Mouse (Mus musculus) forebrain, embryonic 11.5 days (tissue): Measurements from ENCODE around the gene Camkk1. TPM values are rescaled to one million over a fixed set of nuclear protein-coding genes. Genes with fewer than 3 reads are reported as not detected.
A peak's percentile ranks its signal among the peaks of the same experiment; 100 is the strongest.

Experiments used
- ATAC-seq: fragments of 200-750 bp; cut with Nextera tagmentation; replicated peaks from 2 replicates; pipeline ENCODE4 v1.8.0; 2017; ENCODE audit warnings: moderate TSS enrichment; ENCODE audit not compliant: low FRiP score
- DNase-seq: peaks from one replicate; pipeline ENCODE4 v3.0.0-alpha.2; 2017; ENCODE audit warnings: low spot score
- H3K27ac ChIP-seq: fragments of 300-500 bp; sonication (generic); 2 replicates; pipeline ENCODE4 v1.5.1; 2014; ENCODE audit warnings: low read depth, low read length
- H3K27me3 ChIP-seq: fragments of 300-500 bp; sonication (generic); 2 replicates; pipeline ENCODE4 v1.6.1; 2014; ENCODE audit warnings: mild to moderate bottlenecking, low read length, mixed read lengths; ENCODE audit not compliant: control insufficient read depth, insufficient read depth
- H3K36me3 ChIP-seq: fragments of 300-500 bp; sonication (generic); 2 replicates; pipeline ENCODE4 v1.6.1; 2014; ENCODE audit warnings: mild to moderate bottlenecking, low read length, moderate library complexity, mixed read lengths; ENCODE audit not compliant: control insufficient read depth, insufficient read depth
- H3K4me1 ChIP-seq: fragments of 300-500 bp; sonication (generic); replicated peaks from 2 replicates; pipeline ENCODE4 v1.6.1; 2014; ENCODE audit warnings: low read length, mixed read lengths; ENCODE audit not compliant: control insufficient read depth, insufficient read depth
- H3K4me2 ChIP-seq: fragments of 300-500 bp; sonication (generic); 2 replicates; pipeline ENCODE4 v1.6.1; 2014; ENCODE audit warnings: low read depth, mild to moderate bottlenecking, low read length, moderate library complexity, mixed read lengths; ENCODE audit not compliant: severe bottlenecking
- H3K4me3 ChIP-seq: fragments of 300-500 bp; sonication (generic); 2 replicates; pipeline ENCODE4 v1.5.1; 2014; ENCODE audit warnings: low read depth, low read length
- H3K9ac ChIP-seq: fragments of 300-500 bp; sonication (generic); 2 replicates; pipeline ENCODE4 v1.6.1; 2014; ENCODE audit warnings: low read length
- H3K9me3 ChIP-seq: fragments of 300-500 bp; sonication (generic); 2 replicates; pipeline ENCODE4 v1.6.1; 2016; ENCODE audit warnings: low read length, mixed read lengths; ENCODE audit not compliant: control insufficient read depth
- WGBS: fragments of 180-500 bp; shearing (Covaris S2); extraction: QIAGEN DNeasy Blood & Tissue Kit; methylation state at CpG from one replicate; pipeline ENCODE4 v1.1.7; 2014; 5-methylcytosine and 5-hydroxymethylcytosine counted together
- polyA plus RNA-seq: library from polyadenylated mRNA; unstranded; fragments of >200 nt; fragmentation: Nextera tagmentation; extraction: Ambion mirVana; gene quantifications from 2 replicates; pipeline ENCODE4 v1.2.1, GENCODE M21; 2014

Camkk1 gene
- polyA plus RNA-seq, 1 experiment from 2014 or later: 4.7 TPM

GRCm38 (mm10) chr11:73020953-73021800 lies 2.4 kb downstream of the Camkk1 start:
- Histone ChIP-seq H3K27ac (no peak overlapping the region), H3K9ac (no peak overlapping the region), H3K9me3 (no peaks in the 10 kb centered on the region), H3K4me2 (no peak overlapping the region), H3K4me3 (no peak overlapping the region), H3K27me3 (peaks cover 16% of the 10 kb centered on the region), H3K36me3 (no peaks in the 10 kb centered on the region), H3K4me1 (no peaks in the 10 kb centered on the region; the same call in 1 of the 2 replicates)
- no peak for ATAC-seq
- WGBS: 59% methylated on average over 7 of the region's 7 CpGs
- no peak for DNase-seq

GRCm38 (mm10) chr11:73023099-73023498 lies 4.3 kb downstream of the Camkk1 start:
- DNase-seq: no peak
- H3K27me3 ChIP-seq: peaks cover 16% of the 10 kb centered on the region
- 52% methylated on average over 9 of the region's 9 CpGs for WGBS

DNA sequence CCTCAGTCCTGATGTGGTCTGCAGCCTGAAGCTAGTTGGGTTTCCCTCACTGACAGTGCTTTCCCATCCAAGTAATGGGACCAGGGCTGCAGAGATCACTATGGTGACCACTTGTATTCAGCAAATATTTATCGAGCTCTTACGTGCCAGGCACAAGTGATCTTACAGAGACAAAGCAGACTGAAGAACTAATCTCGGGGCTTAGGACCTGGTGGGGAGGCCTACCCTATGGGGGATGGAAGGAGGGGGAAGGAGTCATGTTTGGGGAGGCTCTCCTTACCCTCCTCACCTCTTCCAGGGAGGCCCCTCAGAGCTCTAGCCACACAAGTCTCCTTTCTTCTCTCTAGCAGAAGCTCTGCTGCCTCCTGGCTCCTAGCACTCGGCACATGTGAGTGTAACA lies 5.0 kb downstream of the Camkk1 start:
- DNase-seq: no peak
- no peaks in the 10 kb centered on the region for H3K9me3 ChIP-seq
- no peaks in the 10 kb centered on the region; the same call in 1 of the 2 replicates for H3K4me1 ChIP-seq
- H3K9ac ChIP-seq: no peak overlapping the region
- WGBS: 47% methylated on average over 4 of the region's 4 CpGs
- H3K27me3 ChIP-seq: peaks cover 16% of the 10 kb centered on the region
- ATAC-seq: no peak
- no peak overlapping the region for H3K4me3 ChIP-seq
- H3K36me3 ChIP-seq: no peaks in the 10 kb centered on the region
- H3K27ac ChIP-seq: no peak overlapping the region
- no peak overlapping the region for H3K4me2 ChIP-seq

More at GRCm38 (mm10) chr11:73023099-73023498, 4.3 kb downstream of the Camkk1 start:
- H3K4me2 ChIP-seq: no peak overlapping the region
- no peak overlapping the region for H3K9ac ChIP-seq
- no peaks in the 10 kb centered on the region for H3K9me3 ChIP-seq
- H3K4me1 ChIP-seq: no peaks in the 10 kb centered on the region; the same call in 1 of the 2 replicates
- no peaks in the 10 kb centered on the region for H3K36me3 ChIP-seq
- H3K27ac ChIP-seq: no peak overlapping the region
- no peak overlapping the region for H3K4me3 ChIP-seq
- ATAC-seq: no peak

DNA sequence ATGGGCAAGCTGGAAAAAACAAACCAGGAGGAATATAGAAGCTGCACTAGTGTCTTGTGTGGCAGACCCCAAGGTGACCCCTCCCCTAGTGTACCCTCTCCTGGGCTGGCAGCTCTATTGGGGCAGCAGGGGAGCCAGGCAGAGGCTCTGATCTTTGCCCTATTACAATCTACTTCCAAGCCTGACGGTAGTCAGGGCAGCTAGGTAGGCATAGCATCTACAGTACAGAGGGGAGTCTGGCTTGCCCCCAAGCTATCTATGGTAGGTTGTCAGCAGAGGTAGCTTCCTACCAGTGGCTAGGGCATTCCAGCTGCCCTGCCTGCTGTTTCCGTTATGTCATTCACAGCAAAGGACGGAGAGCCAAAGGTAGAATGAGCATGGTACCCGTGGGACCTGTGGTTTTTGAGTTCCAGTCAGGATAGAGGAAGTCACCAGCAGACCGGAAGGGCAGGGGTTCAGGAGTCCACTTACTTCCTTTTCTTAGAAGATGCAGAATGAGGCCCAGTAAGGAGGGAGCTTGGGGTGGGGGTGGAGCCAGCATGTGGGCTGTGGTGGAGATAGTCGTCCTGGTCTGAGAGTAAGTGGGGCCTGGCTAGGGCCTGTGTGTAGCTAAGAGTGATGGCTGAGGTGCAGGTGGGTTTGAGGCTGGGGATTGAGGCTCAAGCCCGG lies 5.6 kb downstream of the Camkk1 start:
- no peak for ATAC-seq
- H3K36me3 ChIP-seq: no peaks in the 10 kb centered on the region
- WGBS: 72% methylated on average over 7 of the region's 7 CpGs
- H3K4me3 ChIP-seq: no peak overlapping the region
- H3K27ac ChIP-seq: no peak overlapping the region
- H3K9me3 ChIP-seq: no peaks in the 10 kb centered on the region
- no peak overlapping the region for H3K4me2 ChIP-seq
- DNase-seq: no peak
- no peak overlapping the region for H3K9ac ChIP-seq
- no peaks in the 10 kb centered on the region; the same call in 1 of the 2 replicates for H3K4me1 ChIP-seq
- H3K27me3 ChIP-seq: peaks cover 13% of the 10 kb centered on the region

- Histone ChIP-seq H3K4me2 (no peak overlapping the region), H3K36me3 (no peaks in the 10 kb centered on the region), H3K4me1 (no peaks in the 10 kb centered on the region; the same call in 1 of the 2 replicates), H3K27ac (no peak overlapping the region), H3K9me3 (no peaks in the 10 kb centered on the region), H3K9ac (no peak overlapping the region), H3K4me3 (no peak overlapping the region), H3K27me3 (no peaks in the 10 kb centered on the region)
- 61% methylated on average over 8 of the region's 8 CpGs for WGBS
- no peak for ATAC-seq
- DNase-seq: no peak
Measured at GRCm38 (mm10) chr11:73026961-73027360, 8.2 kb downstream of the Camkk1 start.

DNA sequence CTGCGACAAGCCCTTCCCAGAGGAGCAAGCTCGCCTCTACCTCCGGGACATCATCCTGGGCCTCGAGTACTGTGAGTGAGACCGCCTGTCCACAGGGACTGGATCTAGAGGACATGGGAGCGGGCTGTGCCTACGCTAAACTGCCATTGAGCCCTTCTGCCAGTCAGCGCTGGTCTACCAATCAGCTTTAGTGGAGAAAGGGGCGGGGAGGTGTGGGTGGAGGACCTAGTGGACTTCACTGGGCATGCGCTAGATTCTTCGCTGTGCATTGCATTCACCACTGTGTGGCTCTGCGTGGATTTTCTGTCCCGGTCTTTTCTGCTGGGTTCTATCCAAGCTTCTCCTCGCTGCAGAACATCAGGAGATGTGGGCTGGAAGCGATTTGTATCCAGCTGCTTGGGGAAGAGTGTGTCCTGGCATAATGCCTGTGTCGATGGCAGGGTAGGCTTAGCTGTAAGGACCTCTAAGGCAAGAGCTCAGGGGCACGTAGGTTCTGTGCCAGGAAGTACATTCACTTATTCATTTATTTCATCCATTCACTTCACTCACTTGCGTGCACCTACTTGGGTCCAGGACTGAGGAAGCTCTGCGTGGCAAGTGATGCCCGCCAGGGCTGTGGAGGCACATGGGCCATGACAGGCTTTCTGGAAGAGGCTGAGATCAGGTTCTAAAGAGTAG lies 12.2 kb downstream of the Camkk1 start:
- H3K4me2 ChIP-seq: peak overlapping the region; percentile 63
- peak; percentile 88 for DNase-seq
- no peaks in the 10 kb centered on the region for H3K36me3 ChIP-seq
- 26% methylated on average over 20 of the region's 20 CpGs for WGBS
- no peaks in the 10 kb centered on the region for H3K9me3 ChIP-seq
- peak overlapping the region; percentile 55 for H3K9ac ChIP-seq
- H3K27ac ChIP-seq: no peak overlapping the region
- ATAC-seq: peak; percentile 91
- no peaks in the 10 kb centered on the region; the same call in 1 of the 2 replicates for H3K4me1 ChIP-seq
- no peaks in the 10 kb centered on the region for H3K27me3 ChIP-seq
- H3K4me3 ChIP-seq: peak overlapping the region; percentile 20

DNA sequence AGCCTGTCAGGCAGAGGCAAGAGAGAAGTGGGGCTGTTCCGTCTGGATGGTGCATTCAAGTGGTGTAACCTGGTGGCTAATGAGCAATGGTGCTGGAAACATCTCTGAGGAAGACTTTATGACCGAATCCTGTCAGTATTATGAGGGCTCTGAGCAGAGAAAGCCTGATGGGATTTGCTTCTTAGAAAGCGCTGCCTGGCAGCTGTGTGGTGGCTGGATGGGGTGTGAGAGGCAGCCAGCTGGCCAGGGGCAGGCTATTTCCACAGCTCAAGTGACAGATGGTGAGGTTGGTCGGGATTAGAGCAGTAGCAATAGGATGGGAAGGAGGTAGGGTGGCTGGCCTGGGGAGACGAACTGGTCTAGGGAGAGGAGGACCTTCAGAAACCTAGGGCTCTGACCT lies 12.7 kb downstream of the Camkk1 start:
- H3K4me2 ChIP-seq: no peak overlapping the region
- H3K27ac ChIP-seq: no peak overlapping the region
- H3K27me3 ChIP-seq: no peaks in the 10 kb centered on the region
- no peak; the same call in none of the 2 replicates for ATAC-seq
- H3K36me3 ChIP-seq: no peaks in the 10 kb centered on the region
- H3K9ac ChIP-seq: peak overlapping the region; percentile 55; the same call in 1 of the 2 replicates
- 76% methylated on average over 5 of the region's 5 CpGs for WGBS
- no peaks in the 10 kb centered on the region for H3K9me3 ChIP-seq
- no peaks in the 10 kb centered on the region; the same call in 1 of the 2 replicates for H3K4me1 ChIP-seq
- no peak for DNase-seq
- no peak overlapping the region for H3K4me3 ChIP-seq

GRCm38 (mm10) chr11:73036077-73036476 lies 17.3 kb downstream of the Camkk1 start:
- Histone ChIP-seq H3K9me3 (no peaks in the 10 kb centered on the region), H3K27ac (no peak overlapping the region), H3K9ac (no peak overlapping the region), H3K4me1 (no peaks in the 10 kb centered on the region; the same call in 1 of the 2 replicates), H3K27me3 (no peaks in the 10 kb centered on the region), H3K4me2 (no peak overlapping the region), H3K36me3 (no peaks in the 10 kb centered on the region), H3K4me3 (no peak overlapping the region)
- ATAC-seq: no peak
- 82% methylated on average over 7 of the region's 7 CpGs for WGBS
- no peak for DNase-seq
